Mouse (Mus musculus) C2C12 (cell line): ENCODE measurements at regions not wholly inside any gene's neighbourhood (a gene's known extent, or its start where the extent isn't known, plus 50 kb on each side); places are given as distances from the start of the nearest gene placed in this dataset.

Source experiments
- H3K27me3 ChIP-seq: one replicate; pipeline ENCODE4 v1.6.1; 2011; ENCODE audit not compliant: control insufficient read depth, insufficient read depth, insufficient read length
- H3K36me3 ChIP-seq: one replicate; pipeline ENCODE4 v1.6.1; 2011; ENCODE audit not compliant: control insufficient read depth, insufficient read depth
- H3K4me3 ChIP-seq: one replicate; pipeline ENCODE4 v1.5.1; 2011; ENCODE audit warnings: mild to moderate bottlenecking, control low read depth; ENCODE audit not compliant: poor library complexity, insufficient read depth, severe bottlenecking
- H3K79me2 ChIP-seq: one replicate; pipeline ENCODE4 v1.6.1; 2011; ENCODE audit not compliant: control insufficient read depth, insufficient read depth
- H3K79me3 ChIP-seq: one replicate; pipeline ENCODE4 v1.6.1; 2011; ENCODE audit warnings: low read depth, control low read depth
- H3ac ChIP-seq: one replicate; pipeline ENCODE3; 2011; ENCODE audit warnings: low read depth; ENCODE audit not compliant: control insufficient read depth, insufficient read length
- CEBPB ChIP-seq: IDR thresholded peaks from one replicate; pipeline ENCODE4 v1.6.1; 2011; ENCODE audit warnings: low read depth, mild to moderate bottlenecking, control low read depth, moderate library complexity
- CTCF ChIP-seq: IDR thresholded peaks from one replicate; pipeline ENCODE4 v1.5.1; 2011; ENCODE audit not compliant: control insufficient read depth, insufficient read depth, insufficient read length
- FOSL1 ChIP-seq: IDR thresholded peaks from one replicate; pipeline ENCODE4 v1.8.0; 2011; ENCODE audit warnings: mild to moderate bottlenecking, low read length; ENCODE audit not compliant: poor library complexity, insufficient read depth, severe bottlenecking
- MAX ChIP-seq: IDR thresholded peaks from one replicate; pipeline ENCODE4 v1.6.1; 2011; ENCODE audit warnings: mild to moderate bottlenecking, control low read depth
- MYOD1 ChIP-seq: IDR thresholded peaks from one replicate; pipeline ENCODE4 v1.6.1; 2011; ENCODE audit warnings: low read depth; ENCODE audit not compliant: control insufficient read depth, insufficient read length
- MYOG ChIP-seq: IDR thresholded peaks from one replicate; pipeline ENCODE4 v1.6.1; 2011; ENCODE audit not compliant: control insufficient read depth, insufficient read length; ENCODE audit errors: extremely low read depth
- USF1 ChIP-seq: IDR thresholded peaks from one replicate; pipeline ENCODE4 v1.6.1; 2011; ENCODE audit warnings: low read depth, mild to moderate bottlenecking, control low read depth, moderate library complexity

GRCm38 (mm10) chr1:137213717-137214116 is 253.5 kb upstream of the Nr5a2 start:
- Histone ChIP-seq H3K4me3 (no peak overlapping the region), H3K79me3 (no peaks in the 10 kb centered on the region), H3ac (no peak overlapping the region), H3K79me2 (no peaks in the 10 kb centered on the region), H3K27me3 (no peaks in the 10 kb centered on the region), H3K36me3 (no peaks in the 10 kb centered on the region)
- no peak for TF ChIP-seq FOSL1
- TF ChIP-seq MAX, result no peak
- no peak for TF ChIP-seq MYOD1
- no peak for TF ChIP-seq CTCF
- TF ChIP-seq USF1, result no peak
- TF ChIP-seq MYOG, result no peak
- no peak for TF ChIP-seq CEBPB

DNA sequence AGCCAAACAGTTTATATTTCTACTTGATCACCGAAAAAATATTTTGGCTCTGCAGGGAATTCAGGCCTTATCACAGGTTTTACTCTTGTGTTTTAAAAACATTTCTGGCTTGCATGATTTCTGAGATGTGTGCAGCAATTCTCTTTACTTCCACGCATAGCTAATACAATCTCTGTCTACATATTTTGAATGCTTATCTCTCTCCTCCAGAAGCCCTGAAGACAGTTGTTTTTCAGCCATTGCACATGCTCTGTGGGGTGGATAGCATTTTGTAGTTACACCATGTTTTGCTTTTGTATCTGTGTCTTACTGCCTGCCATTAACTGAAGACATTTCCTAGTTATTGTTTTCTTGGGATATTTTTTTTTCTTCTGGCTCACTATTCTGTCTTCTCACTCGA is 252.6 kb upstream of the Nr5a2 start:
- no peaks in the 10 kb centered on the region for H3K27me3 ChIP-seq
- H3ac ChIP-seq, result no peak overlapping the region
- TF ChIP-seq FOSL1 (no peak), MYOG (no peak), CEBPB (no peak), MAX (no peak), CTCF (no peak), MYOD1 (no peak), USF1 (no peak)
- H3K4me3 ChIP-seq, result no peak overlapping the region
- no peaks in the 10 kb centered on the region for H3K79me2 ChIP-seq
- H3K79me3 ChIP-seq, result no peaks in the 10 kb centered on the region
- no peaks in the 10 kb centered on the region for H3K36me3 ChIP-seq

DNA sequence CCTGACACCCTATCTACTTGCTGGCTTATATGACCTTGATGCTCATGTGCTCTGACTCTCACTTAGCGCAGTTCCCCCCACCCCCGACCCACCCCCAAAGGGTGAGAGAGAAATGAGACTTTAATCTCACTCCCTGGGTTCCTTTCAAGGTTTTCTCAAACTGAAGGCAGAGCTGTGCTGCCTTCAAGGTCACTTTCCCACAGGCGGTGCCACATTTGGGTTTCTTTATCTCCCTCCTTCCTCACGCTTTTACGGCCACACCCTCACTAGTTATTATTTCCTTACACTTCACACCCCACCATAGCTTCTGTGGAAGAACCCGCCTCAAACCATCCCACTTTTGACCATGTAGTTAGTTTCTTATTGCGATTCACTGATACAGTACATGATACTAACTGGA is 244.1 kb upstream of the Nr5a2 start:
- Histone ChIP-seq H3ac (no peak overlapping the region), H3K27me3 (no peaks in the 10 kb centered on the region), H3K79me2 (no peaks in the 10 kb centered on the region), H3K79me3 (no peaks in the 10 kb centered on the region), H3K36me3 (no peaks in the 10 kb centered on the region), H3K4me3 (no peak overlapping the region)
- TF ChIP-seq MYOD1 (no peak), CTCF (no peak), MAX (no peak), USF1 (no peak), FOSL1 (no peak), CEBPB (no peak)

DNA sequence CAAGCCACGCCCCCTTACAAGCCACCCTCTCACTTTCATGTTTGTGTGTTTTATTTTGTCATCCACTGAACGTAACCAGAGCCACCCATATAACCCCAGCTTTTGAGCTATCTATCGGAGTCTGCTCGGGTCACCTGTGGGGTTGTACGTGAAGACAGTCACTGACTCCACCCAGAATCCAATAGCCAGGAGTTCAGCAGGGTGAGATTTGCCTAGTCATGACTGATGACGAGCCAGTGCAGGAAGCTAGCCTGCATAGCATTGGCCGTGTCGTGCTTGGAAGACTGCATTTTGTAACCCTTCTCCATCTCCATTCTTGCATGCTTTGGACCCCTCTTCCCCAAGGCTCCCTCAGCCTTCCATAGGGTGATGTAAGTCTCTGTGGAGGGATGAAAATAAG is 243.3 kb upstream of the Nr5a2 start:
- Histone ChIP-seq H3K79me2 (no peaks in the 10 kb centered on the region), H3K4me3 (no peak overlapping the region), H3K79me3 (no peaks in the 10 kb centered on the region), H3K27me3 (no peaks in the 10 kb centered on the region), H3K36me3 (no peaks in the 10 kb centered on the region), H3ac (no peak overlapping the region)
- TF ChIP-seq MYOG, result no peak
- TF ChIP-seq FOSL1, result no peak
- TF ChIP-seq MAX, result no peak
- TF ChIP-seq MYOD1, result no peak
- no peak for TF ChIP-seq USF1
- TF ChIP-seq CEBPB, result no peak
- TF ChIP-seq CTCF, result no peak

- no peaks in the 10 kb centered on the region for H3K79me3 ChIP-seq
- no peaks in the 10 kb centered on the region for H3K36me3 ChIP-seq
- H3K79me2 ChIP-seq, result no peaks in the 10 kb centered on the region
- H3ac ChIP-seq, result no peak overlapping the region
- TF ChIP-seq MYOG (no peak), MYOD1 (no peak), CTCF (no peak), CEBPB (no peak), USF1 (no peak), MAX (no peak), FOSL1 (no peak)
- H3K4me3 ChIP-seq, result no peak overlapping the region
- H3K27me3 ChIP-seq, result no peaks in the 10 kb centered on the region
These were observed 240.7 kb upstream of the Nr5a2 start for GRCm38 (mm10) chr1:137200931-137201330.

GRCm38 (mm10) chr1:137195962-137196361 is 235.7 kb upstream of the Nr5a2 start:
- no peaks in the 10 kb centered on the region for H3K36me3 ChIP-seq
- no peak overlapping the region for H3K4me3 ChIP-seq
- no peaks in the 10 kb centered on the region for H3K79me2 ChIP-seq
- H3ac ChIP-seq, result no peak overlapping the region
- H3K27me3 ChIP-seq, result no peaks in the 10 kb centered on the region
- TF ChIP-seq MYOD1 (no peak), MAX (no peak), USF1 (no peak), MYOG (no peak), FOSL1 (no peak), CTCF (no peak), CEBPB (no peak)
- no peaks in the 10 kb centered on the region for H3K79me3 ChIP-seq
